Mouse (Mus musculus): Measurements from ENCODE around the gene Mrps18b. TPM values are rescaled to one million over a fixed set of nuclear protein-coding genes. Genes with fewer than 3 reads are reported as not detected.

The Mrps18b gene
- total RNA-seq, 2 experiments from 2014 or later = 47.9 to 49.0 TPM

DNA sequence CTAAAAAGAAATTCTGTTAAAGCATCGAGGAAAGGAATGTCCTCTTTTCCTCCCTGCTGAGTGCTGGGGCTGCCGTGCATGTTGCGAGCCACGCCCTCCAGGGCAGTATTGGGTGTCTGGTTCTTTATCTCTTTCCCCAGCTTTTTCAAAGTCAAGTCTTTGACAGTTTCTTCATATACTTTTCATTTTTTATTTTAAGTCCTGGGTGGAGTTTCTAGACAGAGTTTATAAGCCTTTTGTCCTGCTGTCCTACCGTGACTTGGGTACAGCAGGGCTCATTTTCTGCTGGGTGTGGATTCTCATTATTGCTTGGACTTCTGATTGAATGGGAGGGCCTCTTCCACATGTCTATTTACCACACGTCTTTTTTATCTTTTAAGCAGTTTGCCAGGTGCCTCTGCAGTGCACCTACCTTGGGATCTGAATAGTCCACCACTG is 3.7 kb upstream of the Mrps18b start:
- no peak for DNase-seq
- intact Hi-C loops (cut with DNase I) = no loop called here

- peak; percentile 90 to 96 for DNase-seq
- intact Hi-C loops (cut with DNase I) = no loop called here
These were observed 3.0 kb upstream of the Mrps18b start for GRCm38 (mm10) chr17:35919060-35919715.

DNA sequence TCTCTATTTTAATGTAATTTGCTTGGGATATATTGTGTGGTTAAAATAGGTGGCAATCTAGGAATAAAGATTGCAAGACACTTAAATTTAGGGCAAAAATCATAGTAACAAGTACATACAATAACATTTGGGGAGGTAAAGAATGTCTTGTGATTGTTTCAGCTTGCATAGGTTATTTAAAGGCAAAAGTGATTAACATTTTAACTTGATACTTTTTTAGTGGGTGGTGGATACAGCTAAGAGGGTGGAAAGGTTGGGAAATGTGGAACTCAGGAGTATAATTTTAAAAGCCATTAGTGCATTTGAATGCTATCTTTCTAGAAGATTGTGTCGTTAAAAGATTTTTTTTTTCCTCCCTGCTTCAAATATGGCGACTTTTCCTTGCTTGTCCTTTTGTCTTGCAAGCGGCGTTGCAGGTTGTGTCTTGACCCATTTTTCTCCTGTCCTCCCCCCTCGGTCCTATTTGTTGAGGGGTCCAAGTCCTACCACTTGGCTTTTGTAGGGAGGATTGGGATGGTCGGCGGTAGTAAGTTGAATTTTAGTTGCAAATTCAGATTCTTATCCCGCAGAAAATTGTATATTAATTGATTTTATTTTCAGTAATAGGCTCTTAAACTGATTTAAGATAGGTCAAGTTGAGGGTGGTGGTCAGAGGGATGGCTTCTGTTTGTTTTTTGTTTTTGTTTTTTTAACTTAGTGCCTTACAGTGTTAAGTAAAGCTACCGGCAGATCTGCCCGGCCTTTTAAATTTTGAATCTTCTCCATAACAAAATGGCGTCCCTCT is 2.3 kb upstream of the Mrps18b start:
- DNase-seq = peak in 1 of 2 experiments; percentile 61
- intact Hi-C loops (cut with DNase I) = no loop called here

DNA sequence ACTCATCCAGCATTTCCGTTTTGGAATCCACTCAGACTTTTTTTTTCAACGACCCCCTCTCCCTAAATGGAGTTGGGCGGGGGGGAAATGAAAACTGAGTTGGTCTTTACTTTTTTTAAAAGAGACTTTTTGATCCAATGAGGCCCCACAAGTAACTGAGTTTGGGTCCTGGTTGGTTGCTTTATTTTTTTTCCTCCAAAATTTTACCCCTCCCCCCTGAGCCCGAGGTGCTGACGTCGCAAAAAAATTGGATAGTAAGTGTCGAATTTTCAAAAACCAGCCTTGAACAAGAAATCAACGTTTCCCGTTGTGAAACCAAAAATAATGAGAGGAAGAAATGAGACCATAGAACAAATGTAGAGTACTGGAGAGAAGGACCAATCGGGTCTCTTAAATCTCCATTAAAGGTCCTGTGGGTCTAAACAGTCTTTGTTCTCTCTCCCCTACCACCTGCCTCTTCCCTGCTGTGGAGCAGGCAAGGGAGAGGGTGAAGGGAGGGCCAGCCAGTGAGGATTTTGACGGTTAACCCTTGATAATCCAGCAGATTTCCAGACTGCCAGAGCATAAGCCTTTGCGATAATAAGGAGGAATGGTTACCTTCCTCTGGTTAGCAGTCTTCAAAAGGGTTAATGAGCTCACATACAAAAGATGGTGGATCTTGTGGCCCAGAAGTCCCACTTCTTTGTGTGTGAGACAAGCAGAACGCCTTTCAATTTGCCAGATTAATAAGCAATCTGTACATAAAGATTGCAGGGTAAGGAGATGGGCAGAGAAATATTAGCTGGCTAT is 1.5 kb upstream of the Mrps18b start:
- DNase-seq = peak in 1 of 2 experiments; percentile 59
- intact Hi-C loops (cut with DNase I) = no loop called here

- intact Hi-C loops (cut with DNase I) = no loop called here
- peak; percentile 40 to 49 for DNase-seq
These were observed 914 bp upstream of the Mrps18b start for GRCm38 (mm10) chr17:35917143-35917462.

- intact Hi-C loops (cut with DNase I) = no loop called here
- no peak for DNase-seq
These were observed 472 bp downstream of the Mrps18b start for GRCm38 (mm10) chr17:35915538-35916296.

- intact Hi-C loops (cut with DNase I) = loop anchor here (5.0 kb wide), 1 partner anchor 38 kb away; the partner anchor contains the start of gene Dhx16
- DNase-seq = no peak
These were observed 1.2 kb downstream of the Mrps18b start for GRCm38 (mm10) chr17:35914975-35915374.

DNA sequence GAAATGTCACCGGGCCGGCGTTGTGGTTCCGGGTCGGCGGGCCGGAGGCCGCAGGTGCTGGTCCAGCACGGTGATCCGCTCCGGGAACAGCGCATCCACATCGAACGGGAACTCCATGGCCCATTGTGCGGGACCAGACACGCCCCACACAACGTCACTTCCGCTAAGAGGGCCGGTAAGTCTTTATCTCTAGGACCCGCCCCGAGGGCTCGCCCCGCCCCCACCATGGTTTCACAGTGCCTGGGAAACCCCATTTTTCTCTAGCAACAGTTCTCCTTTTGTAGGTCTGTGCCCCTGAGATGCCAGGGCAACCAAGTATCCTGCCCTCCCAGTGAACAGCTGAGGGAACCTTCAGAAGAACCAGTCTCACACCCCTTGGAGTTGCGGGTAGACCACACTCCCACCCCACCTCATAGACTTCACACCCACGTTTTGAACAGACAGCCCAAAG is 6.2 kb downstream of the Mrps18b start, which contains the start of gene Atat1:
Atat1 (minus strand) TSS at position 157 of the 451 bp plus-strand sequence.
- intact Hi-C loops (cut with DNase I) = loop anchor here (5.0 kb wide), 1 partner anchor 33 kb away; the partner anchor contains the start of gene Dhx16

GRCm38 (mm10) chr17:35909186-35909918 is 6.8 kb downstream of the Mrps18b start:
- no peak for DNase-seq
- intact Hi-C loops (cut with DNase I) = no loop called here

More for the DNA sequence above, 6.2 kb downstream of the Mrps18b start, which contains the start of gene Atat1:
- DNase-seq = peak; percentile 93 to 97

- intact Hi-C loops (cut with DNase I) = no loop called here
- DNase-seq = no peak
These were observed 8.6 kb downstream of the Mrps18b start for GRCm38 (mm10) chr17:35907609-35908008.

DNA sequence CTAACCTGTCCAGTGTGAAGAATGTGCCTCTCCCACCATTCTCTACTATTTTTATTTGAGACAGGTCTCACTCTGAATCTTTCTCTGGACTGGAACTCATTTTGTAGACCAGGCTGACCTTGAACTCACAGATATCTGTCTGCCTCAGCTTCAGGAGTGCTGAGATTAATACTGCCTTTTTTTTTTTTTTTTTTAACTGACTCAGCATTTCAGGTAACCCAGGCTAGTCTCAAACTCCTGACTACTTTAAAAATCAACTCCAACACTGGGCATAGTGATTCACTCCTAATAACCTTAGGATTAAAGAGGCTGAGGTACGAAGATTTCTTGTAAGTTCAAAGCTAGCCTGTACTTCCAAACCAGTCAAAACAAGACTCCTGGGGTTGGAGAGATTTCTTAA is 10.6 kb downstream of the Mrps18b start:
- intact Hi-C loops (cut with DNase I) = no loop called here
- no peak for DNase-seq

DNA sequence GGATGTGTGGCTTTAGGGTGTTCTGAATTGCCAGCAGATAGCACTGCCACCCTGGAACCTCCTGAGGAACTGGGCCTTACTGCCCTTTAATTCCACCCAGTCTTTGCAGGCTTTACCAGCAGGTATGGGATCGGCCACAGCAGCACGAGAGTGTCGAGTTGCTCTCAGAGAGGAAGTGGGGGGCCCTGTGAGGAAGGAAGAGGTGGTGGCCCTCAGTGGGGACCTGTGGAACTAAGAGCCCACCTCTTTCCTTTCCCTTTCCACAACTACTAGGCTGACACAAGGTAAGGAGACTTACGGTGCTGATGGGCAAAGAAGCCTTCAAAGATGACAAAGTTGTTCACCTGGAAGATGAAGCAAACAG is 12.2 kb downstream of the Mrps18b start:
- intact Hi-C loops (cut with DNase I) = no loop called here
- DNase-seq = no peak

- intact Hi-C loops (cut with DNase I) = no loop called here
- peak; percentile 47 to 74 for DNase-seq
These were observed 12.7 kb downstream of the Mrps18b start for GRCm38 (mm10) chr17:35903343-35903991.

GRCm38 (mm10) chr17:35900636-35901035 is 15.6 kb downstream of the Mrps18b start:
- DNase-seq = no peak
- intact Hi-C loops (cut with DNase I) = no loop called here

DNA sequence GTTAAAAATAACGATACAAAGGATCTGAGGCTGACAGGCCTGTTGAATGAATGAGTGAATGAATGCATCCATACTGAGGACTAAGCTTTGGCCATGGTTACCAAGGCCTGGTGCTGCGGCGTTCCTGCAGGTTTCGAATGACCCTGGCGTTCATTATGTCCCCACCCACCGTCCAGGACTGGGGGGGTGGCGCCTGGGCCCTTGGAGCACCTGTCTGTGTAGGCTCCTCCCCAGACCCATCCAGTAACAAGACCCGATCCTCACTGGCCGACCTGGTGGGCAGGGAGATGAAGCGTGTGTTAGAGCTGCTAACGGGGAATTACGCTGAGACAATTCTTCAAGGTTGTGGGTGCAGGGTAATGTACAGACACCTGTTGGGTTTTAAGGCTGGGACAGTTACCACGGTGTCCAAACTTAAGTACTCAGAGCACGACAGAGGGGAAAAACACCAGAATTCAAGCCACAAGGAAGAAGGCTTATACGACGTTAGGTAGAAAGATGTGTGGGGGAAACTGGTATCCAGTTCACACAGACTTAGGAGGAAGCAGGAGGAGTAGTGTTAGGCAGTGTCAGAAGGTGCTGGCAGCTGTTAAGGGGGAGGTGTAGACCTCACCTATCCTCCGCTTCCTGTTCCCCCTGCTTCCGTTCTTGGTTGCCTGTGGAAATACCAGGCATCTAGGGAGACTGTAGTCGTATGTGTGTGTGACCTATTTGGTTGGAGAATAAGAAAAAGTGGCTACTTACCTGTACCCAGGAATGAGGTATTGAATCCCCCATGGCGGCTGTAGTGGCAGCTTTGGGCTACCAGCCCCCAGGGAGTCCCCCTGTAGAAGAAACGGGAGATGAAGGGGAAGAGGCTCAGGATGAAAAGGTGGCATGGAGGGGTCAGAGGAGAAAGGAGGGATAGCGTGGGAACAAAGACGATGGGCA is 18.3 kb downstream of the Mrps18b start:
- DNase-seq = no peak
- intact Hi-C loops (cut with DNase I) = no loop called here

GRCm38 (mm10) chr17:35896781-35897643 is 19.2 kb downstream of the Mrps18b start, which contains the start of gene 2310061I04Rik:
TSS of gene 2310061I04Rik (minus strand) at chr17:35897431.
- intact Hi-C loops (cut with DNase I) = no loop called here
- DNase-seq = peak; percentile 96 to 98

DNA sequence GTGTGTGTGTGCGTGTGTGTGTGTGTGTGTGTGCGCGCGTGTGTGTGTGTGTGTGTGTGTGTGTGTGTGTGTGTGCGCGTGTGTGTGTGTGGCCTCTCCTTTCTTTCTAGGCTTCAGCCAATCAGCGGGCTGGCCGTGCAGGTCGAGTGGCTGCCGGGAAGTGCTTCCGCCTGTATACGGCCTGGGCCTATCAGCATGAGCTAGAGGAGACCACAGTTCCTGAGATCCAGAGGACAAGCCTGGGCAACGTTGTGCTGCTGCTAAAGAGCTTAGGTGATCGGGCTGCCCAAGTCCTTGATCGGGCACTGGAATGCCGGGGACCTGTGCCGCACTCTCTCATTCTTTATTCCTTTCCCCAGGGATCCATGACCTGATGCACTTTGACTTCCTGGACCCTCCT is 28.5 kb downstream of the Mrps18b start:
- no peak for DNase-seq
- intact Hi-C loops (cut with DNase I) = no loop called here
